In the genomic region with DNA sequence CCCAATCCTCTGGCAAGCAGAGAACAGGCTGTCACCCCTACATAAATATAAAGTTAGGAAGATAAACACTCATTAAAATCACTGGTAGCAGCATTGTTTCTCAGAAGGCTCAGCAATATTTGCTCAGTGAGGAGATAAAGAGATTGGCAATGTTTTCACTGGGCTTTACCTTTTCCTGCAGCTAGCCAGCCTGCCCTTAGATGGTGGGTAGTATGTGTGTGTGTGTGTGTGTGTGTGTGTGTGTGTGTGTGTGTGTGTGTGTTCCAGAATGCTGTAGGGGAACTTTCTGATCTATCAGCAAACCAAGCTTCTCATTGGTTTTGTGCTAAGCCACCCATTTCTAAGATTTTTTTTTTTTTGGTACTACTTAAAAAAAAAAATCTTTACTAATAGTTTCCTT, we compare ENCODE assay signal across 20 mouse cellular contexts. TPM values are rescaled to one million over a fixed set of nuclear protein-coding genes. Genes with fewer than 3 reads are reported as not detected.
DNase-seq lines count a peak whose midpoint lies in the region; ATAC-seq and TF ChIP-seq lines count a peak whose summit lies in the region.
"Had no signal": no experiment of that assay in that cellular context is flagged by ENCODE, and none has a peak within 500 bp of the region (broad histone marks: within the 10 kb centered on the region; RNA-seq: fewer than 3 reads in every experiment).

No protein-coding gene starts in this region.

- H3K4me1 ChIP-seq in liver, postnatal 0 days (ENCODE audit: insufficient read depth) = 0 out of 2 replicates have a peak, but pooled peaks cover 3% of the 10 kb centered on the region
- peaks cover 6% of the 10 kb centered on the region for H3K4me1 ChIP-seq in brown adipose tissue, adult 24 weeks (ENCODE audit: control insufficient read depth, insufficient read depth, insufficient read length, low read length)
- no peaks in the 10 kb centered on the region for H3K4me1 ChIP-seq in stomach, embryonic 15.5 days
- H3K4me1 ChIP-seq: embryonic facial prominence, embryonic 10.5 days; embryonic facial prominence, embryonic 12.5 days; forebrain, embryonic 13.5 days; forebrain, embryonic 15.5 days had no signal

- no peaks in the 10 kb centered on the region for H3K36me3 ChIP-seq in liver, postnatal 0 days (replicated peaks; ENCODE audit: insufficient read depth, low read length)
- no peaks in the 10 kb centered on the region for H3K36me3 ChIP-seq in stomach, embryonic 15.5 days
- H3K36me3 ChIP-seq: embryonic facial prominence, embryonic 10.5 days; embryonic facial prominence, embryonic 12.5 days; forebrain, embryonic 15.5 days had no signal

- no peak overlapping the region for H3K4me2 ChIP-seq in liver, postnatal 0 days (ENCODE audit: low read depth, low read length)
- H3K4me2 ChIP-seq in stomach, embryonic 15.5 days = no peak overlapping the region
- H3K4me2 ChIP-seq: embryonic facial prominence, embryonic 12.5 days; forebrain, embryonic 13.5 days; forebrain, embryonic 15.5 days had no signal

- TF ChIP-seq EP300 in liver, postnatal 0 days (IDR thresholded peaks at IDR 0.05; ENCODE audit: low read depth) = no peak

- DNase-seq in liver, postnatal 0 days = peak; percentile 24
- DNase-seq in liver = no peak
- peak; percentile 55 for DNase-seq in urinary bladder, postnatal 14 days (ENCODE audit: low spot score)
- no peak for DNase-seq in urinary bladder, postnatal 4 days (ENCODE audit: low spot score in 2 of 2)
- DNase-seq in left cerebral cortex, adult 18-20 months (ENCODE audit: low spot score in 2 of 2) = no peak
- DNase-seq in layer of hippocampus, postnatal 36 days = no peak
- DNase-seq: adrenal gland, adult 2 months; adrenal gland, postnatal 10 days; adrenal gland, postnatal 25 days; cerebellum, adult 11-12 months; cerebellum, adult 2 months; cerebellum, adult 9-10 months; cerebellum, postnatal 10 days; cerebellum, postnatal 25 days had no signal

- H3K27me3 ChIP-seq in liver, postnatal 0 days (ENCODE audit: insufficient read depth, low read length) = no peaks in the 10 kb centered on the region
- no peaks in the 10 kb centered on the region for H3K27me3 ChIP-seq in stomach, embryonic 15.5 days (replicated peaks)
- H3K27me3 ChIP-seq: embryonic facial prominence, embryonic 12.5 days; forebrain, embryonic 15.5 days had no signal

- no peak for TF ChIP-seq CTCF in liver, postnatal 0 days (IDR thresholded peaks at IDR 0.05; ENCODE audit: low read depth)

- peak; percentile 54 for ATAC-seq in liver, postnatal 0 days
- ATAC-seq in stomach, embryonic 15.5 days (ENCODE audit: insufficient read depth, low FRiP score, low read depth) = peak; percentile 53; the same call in 1 of the 2 replicates
- ATAC-seq: forebrain, embryonic 13.5 days; forebrain, embryonic 15.5 days had no signal

- no peak overlapping the region for H3K4me3 ChIP-seq in liver, postnatal 0 days (ENCODE audit: low read depth, low read length)
- H3K4me3 ChIP-seq in brown adipose tissue, adult 24 weeks (ENCODE audit: insufficient read depth, low read depth, low read length) = no peak overlapping the region
- no peak overlapping the region for H3K4me3 ChIP-seq in stomach, embryonic 15.5 days (replicated peaks)
- H3K4me3 ChIP-seq: embryonic facial prominence, embryonic 10.5 days; embryonic facial prominence, embryonic 12.5 days; forebrain, embryonic 13.5 days; forebrain, embryonic 15.5 days had no signal

- no peak overlapping the region; the same call in 1 of the 2 replicates for H3K27ac ChIP-seq in liver, postnatal 0 days (ENCODE audit: low read depth)
- peak overlapping the region; percentile 17; the same call in 1 of the 2 replicates for H3K27ac ChIP-seq in brown adipose tissue, adult 24 weeks (replicated peaks; ENCODE audit: low read depth, low read length)
- no peak overlapping the region for H3K27ac ChIP-seq in stomach, embryonic 15.5 days
- H3K27ac ChIP-seq: embryonic facial prominence, embryonic 10.5 days; embryonic facial prominence, embryonic 12.5 days; forebrain, embryonic 13.5 days; forebrain, embryonic 15.5 days had no signal

- H3K9me3 ChIP-seq in liver, postnatal 0 days (ENCODE audit: low read length) = no peaks in the 10 kb centered on the region
- H3K9me3 ChIP-seq in stomach, embryonic 15.5 days = no peaks in the 10 kb centered on the region
- H3K9me3 ChIP-seq: embryonic facial prominence, embryonic 10.5 days; embryonic facial prominence, embryonic 12.5 days; forebrain, embryonic 13.5 days; forebrain, embryonic 15.5 days had no signal

- H3K9ac ChIP-seq in liver, postnatal 0 days (replicated peaks) = no peak overlapping the region
- H3K9ac ChIP-seq in stomach, embryonic 15.5 days = no peak overlapping the region
- H3K9ac ChIP-seq: embryonic facial prominence, embryonic 12.5 days; forebrain, embryonic 13.5 days; forebrain, embryonic 15.5 days had no signal

RNA-seq across cellular contexts. Expression of a gene that starts 5.6 kb away (rescaled TPM):
- polyA plus RNA-seq in liver, postnatal 0 days (2015; fragmentation: Nextera tagmentation; extraction: Ambion mirVana) = 7.3 and 10.4 TPM in 2 replicates
- polyA plus RNA-seq in brown adipose tissue, adult 24 weeks (2012; ENCODE audit: insufficient read depth, insufficient read length, missing spikeins) = 73.7 and 81.7 TPM in 2 replicates
- polyA plus RNA-seq in stomach, embryonic 15.5 days (2015; fragmentation: Nextera tagmentation; extraction: Ambion mirVana) = 39.4 and 42.8 TPM in 2 replicates
- 10 to 100 TPM; 20.7 to 24.6 TPM for total RNA-seq in left cerebral cortex, adult 18-20 months (2021)
- total RNA-seq in layer of hippocampus, postnatal 36 days (2021) = 10 to 100 TPM; 15.7 to 17.6 TPM

Comparison
In these comparisons a context has a peak if more than half of its experiments do, and no peak if none do; other contexts are left out.
1. DNase-seq: peak in liver, postnatal 0 days (single experiment) and urinary bladder, postnatal 14 days (single experiment); none in liver (single experiment), urinary bladder, postnatal 4 days (0 of 2), left cerebral cortex, adult 18-20 months (0 of 2) and layer of hippocampus, postnatal 36 days (0 of 2).